In the genomic region with DNA sequence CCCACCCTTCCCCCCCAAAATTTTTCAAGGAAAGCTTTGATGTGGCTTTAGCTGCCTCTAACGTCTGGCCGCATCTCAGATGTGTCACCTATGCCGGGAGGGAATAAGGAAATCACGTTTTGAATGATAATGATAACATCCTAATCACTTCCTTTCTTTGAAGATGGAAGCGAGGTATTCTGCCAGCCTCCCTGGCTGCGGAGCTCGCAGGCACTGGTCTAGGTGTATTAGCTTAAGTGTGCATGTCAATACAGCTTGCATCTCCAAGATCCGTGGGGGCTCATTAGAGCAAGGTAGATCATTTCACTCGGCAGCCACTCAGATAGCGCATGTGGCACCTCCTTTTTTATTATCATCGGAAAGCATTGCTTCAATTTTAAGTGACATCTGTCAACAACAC, we compare ENCODE assay signal across 17 mouse cellular contexts.
DNase-seq lines count a peak whose midpoint lies in the region; ATAC-seq and TF ChIP-seq lines count a peak whose summit lies in the region.
"Had no signal": no experiment of that assay in that cellular context is flagged by ENCODE, and none has a peak within 500 bp of the region (broad histone marks: within the 10 kb centered on the region; RNA-seq: fewer than 3 reads in every experiment).

No protein-coding gene starts in this region.

- peak; percentile 6 for DNase-seq in ZHBTc4 (ENCODE audit: low read depth, low spot score)
- DNase-seq in brain, embryonic 14.5 days (ENCODE audit: low read depth): peak; percentile 73
- no peak for DNase-seq in midbrain, postnatal 0 days (ENCODE audit: low spot score)
- DNase-seq in cerebellum, adult 18-20 months: no peak
- DNase-seq: adrenal gland, adult 8-10 months; adrenal gland, postnatal 36 days; cerebellum, adult 11 months; cerebellum, adult 9-10 months; cerebellum, postnatal 25 days; forebrain, postnatal 0 days; gastrocnemius, postnatal 14 days had no signal

- no peaks in the 10 kb centered on the region for H3K27me3 ChIP-seq in midbrain, embryonic 13.5 days
- no peaks in the 10 kb centered on the region for H3K27me3 ChIP-seq in midbrain, postnatal 0 days (ENCODE audit: insufficient read depth, low read length)
- no peaks in the 10 kb centered on the region for H3K27me3 ChIP-seq in neural tube, embryonic 15.5 days (replicated peaks)
- H3K27me3 ChIP-seq: embryonic facial prominence, embryonic 13.5 days; heart, embryonic 12.5 days had no signal

- no peak for TF ChIP-seq POLR2A in brain, embryonic 14.5 days (IDR thresholded peaks at IDR 0.05; ENCODE audit: borderline replicate concordance, extremely low read depth, insufficient read depth, insufficient read length, poor library complexity, severe bottlenecking)

- TF ChIP-seq CTCF in brain, embryonic 14.5 days (IDR thresholded peaks at IDR 0.05; ENCODE audit: borderline replicate concordance, extremely low read depth, insufficient read depth, insufficient read length): no peak
- no peak for TF ChIP-seq CTCF in midbrain, postnatal 0 days (IDR thresholded peaks at IDR 0.05)

- WGBS in midbrain, embryonic 13.5 days: 51% methylated on average over 11 of the region's 11 CpGs
- 35% methylated on average over 11 of the region's 11 CpGs for WGBS in midbrain, postnatal 0 days
- 60% methylated on average over 11 of the region's 11 CpGs for WGBS in neural tube, embryonic 15.5 days

- H3K9me3 ChIP-seq in midbrain, embryonic 13.5 days: no peaks in the 10 kb centered on the region
- no peaks in the 10 kb centered on the region for H3K9me3 ChIP-seq in midbrain, postnatal 0 days (ENCODE audit: low read length)
- H3K9me3 ChIP-seq in neural tube, embryonic 15.5 days (replicated peaks): no peaks in the 10 kb centered on the region
- H3K9me3 ChIP-seq: embryonic facial prominence, embryonic 13.5 days; forebrain, embryonic 13.5 days; heart, embryonic 12.5 days had no signal

- H3K4me1 ChIP-seq in midbrain, embryonic 13.5 days (replicated peaks): peaks cover 34% of the 10 kb centered on the region
- no peaks in the 10 kb centered on the region for H3K4me1 ChIP-seq in midbrain, postnatal 0 days (ENCODE audit: insufficient read depth, low read length)
- H3K4me1 ChIP-seq in neural tube, embryonic 15.5 days: peaks cover 5% of the 10 kb centered on the region; the same call in 1 of the 2 replicates

- ATAC-seq in midbrain, embryonic 13.5 days: peak; percentile 88
- ATAC-seq in midbrain, postnatal 0 days (ENCODE audit: low FRiP score): no peak
- no peak for ATAC-seq in neural tube, embryonic 15.5 days (ENCODE audit: low FRiP score)
- ATAC-seq: forebrain, embryonic 13.5 days; forebrain, postnatal 0 days; hindbrain, embryonic 16.5 days had no signal

- H3K27ac ChIP-seq in midbrain, embryonic 13.5 days: peak overlapping the region; percentile 90
- peak overlapping the region; percentile 76 for H3K27ac ChIP-seq in midbrain, postnatal 0 days (ENCODE audit: low read depth, low read length)
- no peak overlapping the region for H3K27ac ChIP-seq in neural tube, embryonic 15.5 days (replicated peaks)
- H3K27ac ChIP-seq: embryonic facial prominence, embryonic 13.5 days; forebrain, embryonic 13.5 days had no signal

- no peak overlapping the region for H3K9ac ChIP-seq in midbrain, embryonic 13.5 days (replicated peaks)
- peak overlapping the region; percentile 33; the same call in 1 of the 2 replicates for H3K9ac ChIP-seq in midbrain, postnatal 0 days (replicated peaks; ENCODE audit: low read length, poor library complexity, severe bottlenecking)
- no peak overlapping the region for H3K9ac ChIP-seq in neural tube, embryonic 15.5 days (replicated peaks)
- H3K9ac ChIP-seq: embryonic facial prominence, embryonic 13.5 days; forebrain, embryonic 13.5 days; forebrain, postnatal 0 days; heart, embryonic 12.5 days had no signal

- no peak overlapping the region for H3K4me3 ChIP-seq in midbrain, embryonic 13.5 days (replicated peaks)
- no peak overlapping the region for H3K4me3 ChIP-seq in midbrain, postnatal 0 days (ENCODE audit: low read depth, low read length)
- H3K4me3 ChIP-seq in neural tube, embryonic 15.5 days (replicated peaks): no peak overlapping the region
- H3K4me3 ChIP-seq: embryonic facial prominence, embryonic 13.5 days; forebrain, embryonic 13.5 days; heart, embryonic 12.5 days had no signal

- H3K4me2 ChIP-seq in midbrain, embryonic 13.5 days (replicated peaks): peak overlapping the region; percentile 26
- H3K4me2 ChIP-seq in midbrain, postnatal 0 days (ENCODE audit: low read depth, low read length, poor library complexity, severe bottlenecking): peak overlapping the region; percentile 24; the same call in 1 of the 2 replicates
- no peak overlapping the region for H3K4me2 ChIP-seq in neural tube, embryonic 15.5 days
- H3K4me2 ChIP-seq: forebrain, embryonic 13.5 days; heart, embryonic 12.5 days had no signal

- no peaks in the 10 kb centered on the region for H3K36me3 ChIP-seq in midbrain, embryonic 13.5 days
- H3K36me3 ChIP-seq in midbrain, postnatal 0 days (ENCODE audit: insufficient read depth, low read length): no peaks in the 10 kb centered on the region
- H3K36me3 ChIP-seq in neural tube, embryonic 15.5 days: no peaks in the 10 kb centered on the region
- H3K36me3 ChIP-seq: embryonic facial prominence, embryonic 13.5 days had no signal

Comparison
In these comparisons a context has a peak if more than half of its experiments do, and no peak if none do; other contexts are left out.
1. DNase-seq: peak in ZHBTc4 (single experiment) and brain, embryonic 14.5 days (single experiment); none in midbrain, postnatal 0 days (single experiment) and cerebellum, adult 18-20 months (0 of 2).